Mouse (Mus musculus) colon, adult 2 months (tissue): ENCODE results near the gene Olfr1019. TPM values are rescaled to one million over a fixed set of nuclear protein-coding genes. Genes with fewer than 3 reads are reported as not detected.

ENCODE experiments used
- polyA plus RNA-seq: library from polyadenylated mRNA; depleted of rRNA; stranded (reverse); fragments of >200 nt; gene quantifications from 2 replicates; pipeline ENCODE4 v1.2.3, GENCODE M21; 2012; rRNA removed

The Olfr1019 gene
- polyA plus RNA-seq = not detected in 2 replicates

DNA sequence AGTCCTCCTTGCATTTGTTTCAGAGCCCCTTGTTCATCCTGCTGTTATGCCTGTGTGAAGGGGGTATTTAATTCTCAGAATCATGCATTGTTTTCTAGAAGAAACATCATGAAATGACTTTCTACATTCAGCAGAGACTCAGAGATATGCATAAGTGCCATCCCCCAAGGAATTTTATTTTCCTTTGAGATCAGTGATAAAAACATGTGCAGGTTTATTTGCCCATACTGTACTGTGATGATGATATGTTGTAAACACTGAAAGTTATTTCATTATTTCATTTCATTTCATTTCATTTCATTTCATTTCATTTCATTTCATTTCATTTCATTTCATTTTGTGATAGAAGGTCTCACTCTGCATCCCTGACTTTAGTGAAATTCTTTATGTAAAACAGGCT is at the start of gene Olfr1019:
Gene Olfr1019 (minus strand): TSS at position 101 of the 400 bp plus-strand sequence.

DNA sequence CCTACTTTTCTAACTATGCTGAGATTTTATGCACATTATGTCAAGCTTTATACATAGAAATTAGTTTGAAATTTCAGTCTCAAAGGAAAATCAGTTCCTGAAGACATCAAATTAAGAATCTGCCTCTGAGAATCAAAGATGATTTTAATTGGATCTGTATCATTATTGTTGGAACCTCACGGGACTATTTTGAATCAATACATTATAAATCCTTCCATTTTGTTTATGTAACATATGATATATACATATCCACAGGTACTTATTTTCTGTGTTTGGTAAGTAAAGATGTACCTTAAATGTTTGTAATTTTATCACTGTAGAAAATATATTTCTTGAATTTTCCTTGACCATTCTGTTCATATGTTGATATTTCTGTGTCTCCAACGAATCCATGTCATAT is 40.1 kb upstream of the Olfr1019 start, which contains the start of gene Olfr1023:
Gene Olfr1023 (plus strand): TSS at position 301 of the 400 bp plus-strand sequence.

DNA sequence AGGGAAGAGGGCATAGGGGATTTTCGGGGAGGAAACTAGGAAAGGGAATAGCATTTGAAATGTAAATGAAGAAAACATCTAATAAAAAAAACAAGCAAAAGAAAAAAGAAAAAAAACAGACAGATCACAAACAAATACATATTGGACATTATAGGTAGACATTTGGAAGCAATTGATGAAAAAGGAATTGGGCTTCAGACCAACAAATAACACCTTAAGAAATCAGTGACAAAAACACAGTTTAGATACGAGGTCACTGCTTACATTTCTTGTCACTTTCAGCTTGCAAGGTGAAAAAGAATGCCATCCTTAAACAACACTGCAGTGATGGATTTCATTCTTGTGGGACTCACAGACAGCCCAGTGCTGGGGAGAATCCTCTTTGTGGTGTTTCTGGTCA is 23.0 kb upstream of the Olfr1019 start, which contains the start of gene Olfr1022:
Gene Olfr1022 (plus strand): TSS at position 301 of the 400 bp plus-strand sequence.

DNA sequence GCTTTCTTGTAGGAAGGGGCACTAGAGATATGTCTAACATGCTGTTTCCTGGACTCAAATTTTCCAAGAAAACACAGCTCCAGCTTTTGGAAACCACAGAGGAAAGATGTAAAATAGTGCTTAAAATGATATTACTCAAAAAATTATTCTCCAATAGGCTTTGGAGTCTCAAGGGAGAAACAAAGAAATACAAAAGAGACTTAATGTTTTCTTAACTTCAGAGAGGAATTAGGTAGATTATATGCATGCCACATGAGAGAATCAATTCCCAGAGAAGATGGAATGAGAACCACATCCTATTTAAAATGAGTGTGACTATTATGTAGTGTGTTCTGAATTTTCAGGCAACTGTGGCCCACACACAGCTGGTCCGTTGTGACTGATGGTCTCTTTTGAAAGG is 1.4 kb upstream of the Olfr1019 start, which contains the start of gene Olfr1020:
Gene Olfr1020 (plus strand): TSS at position 301 of the 400 bp plus-strand sequence.

DNA sequence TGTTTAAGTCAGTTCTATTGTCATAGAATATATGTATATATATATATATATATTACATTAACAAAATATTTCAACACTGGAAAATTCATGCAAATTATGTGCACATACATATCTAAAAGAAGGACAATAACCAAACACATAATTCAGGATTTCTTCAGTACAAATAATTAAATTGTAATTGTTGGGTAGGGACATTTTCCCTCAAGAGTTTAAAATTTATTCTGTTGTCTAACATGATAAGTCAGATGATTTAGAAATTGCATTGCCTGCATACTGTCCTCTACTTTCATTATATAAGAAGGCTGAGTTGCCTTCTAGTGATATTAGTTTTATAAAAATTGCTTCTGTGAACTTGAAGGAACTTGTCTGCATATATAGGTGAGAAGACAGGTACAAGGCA is 27.1 kb downstream of the Olfr1019 start, which contains the start of gene Olfr1018:
Gene Olfr1018 (plus strand): TSS at position 301 of the 400 bp plus-strand sequence.

DNA sequence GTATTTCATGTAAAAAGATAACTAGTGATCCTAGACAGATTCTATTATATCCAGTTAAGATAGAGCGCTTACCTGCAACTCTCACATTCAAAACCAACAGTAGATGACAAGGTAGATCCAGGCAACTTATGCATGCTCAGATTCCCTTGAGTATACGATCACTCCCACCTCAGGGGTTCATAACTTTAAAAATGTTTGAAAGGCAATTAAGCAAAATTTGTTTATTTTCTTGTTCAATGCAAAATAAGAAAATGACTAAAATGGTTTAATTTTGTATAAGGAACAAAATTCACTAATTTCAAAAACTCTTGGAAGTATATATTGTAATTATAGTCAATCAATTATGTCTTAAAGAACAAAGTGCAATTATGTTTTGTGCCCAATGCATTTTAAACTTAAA is 42.8 kb downstream of the Olfr1019 start, which contains the start of gene Olfr1016:
Gene Olfr1016 (minus strand): TSS at position 101 of the 400 bp plus-strand sequence.

Other genes starting within 250 kb of the Olfr1019 start
- gene Olfr1000, start 233.6 kb downstream of the Olfr1019 start, polyA plus RNA-seq = not detected in 2 replicates
- gene Olfr1002, start 194.8 kb downstream of the Olfr1019 start, polyA plus RNA-seq = not detected in 2 replicates
- gene Olfr154, start 181.0 kb downstream of the Olfr1019 start, polyA plus RNA-seq = not detected in 2 replicates
- gene Olfr1006, start 166.7 kb downstream of the Olfr1019 start, polyA plus RNA-seq = not detected in 2 replicates
- not detected in 2 replicates for gene Olfr1008, start 156.1 kb downstream of the Olfr1019 start, polyA plus RNA-seq
- gene Olfr1009, start 130.1 kb downstream of the Olfr1019 start, polyA plus RNA-seq = not detected in 2 replicates
- gene Olfr1012, start 82.7 kb downstream of the Olfr1019 start, polyA plus RNA-seq = not detected in 2 replicates
- not detected in 2 replicates for gene Olfr1013, start 78.4 kb downstream of the Olfr1019 start, polyA plus RNA-seq
- gene Olfr1014, start 72.8 kb downstream of the Olfr1019 start, polyA plus RNA-seq = not detected in 2 replicates
- gene Olfr1015, start 63.5 kb downstream of the Olfr1019 start, polyA plus RNA-seq = not detected in 2 replicates
- not detected in 2 replicates for gene Olfr1016, start 42.9 kb downstream of the Olfr1019 start, polyA plus RNA-seq
- not detected in 2 replicates for gene Olfr1018, start 27.0 kb downstream of the Olfr1019 start, polyA plus RNA-seq
- not detected in 2 replicates for gene Olfr1020, start 1.5 kb upstream of the Olfr1019 start, polyA plus RNA-seq
- gene Olfr1022, start 23.1 kb upstream of the Olfr1019 start, polyA plus RNA-seq = not detected in 2 replicates
- gene Olfr1023, start 40.2 kb upstream of the Olfr1019 start, polyA plus RNA-seq = not detected in 2 replicates
- gene Olfr1024, start 59.6 kb upstream of the Olfr1019 start, polyA plus RNA-seq = not detected in 2 replicates
- not detected in 2 replicates for gene Olfr1025-ps1, start 69.7 kb upstream of the Olfr1019 start, polyA plus RNA-seq
- gene Olfr1026, start 76.1 kb upstream of the Olfr1019 start, polyA plus RNA-seq = not detected in 2 replicates
- not detected in 2 replicates for gene Olfr1028, start 105.0 kb upstream of the Olfr1019 start, polyA plus RNA-seq
- gene Olfr1029, start 128.4 kb upstream of the Olfr1019 start, polyA plus RNA-seq = not detected in 2 replicates
- not detected in 2 replicates for gene Olfr1030, start 133.8 kb upstream of the Olfr1019 start, polyA plus RNA-seq
- gene Olfr1031, start 144.8 kb upstream of the Olfr1019 start, polyA plus RNA-seq = not detected in 2 replicates
- not detected in 2 replicates for gene Olfr1032, start 160.1 kb upstream of the Olfr1019 start, polyA plus RNA-seq
- 0.08 and 0.14 TPM in 2 replicates for gene Olfr1033, start 175.2 kb upstream of the Olfr1019 start, polyA plus RNA-seq
- gene Olfr1034, start 200.4 kb upstream of the Olfr1019 start, polyA plus RNA-seq = 0.03 TPM in 1 of 2 replicates, not detected in the other
- not detected in 2 replicates for gene Olfr1036, start 228.5 kb upstream of the Olfr1019 start, polyA plus RNA-seq
- not detected in 2 replicates for gene Olfr1037, start 241.9 kb upstream of the Olfr1019 start, polyA plus RNA-seq